Mouse (Mus musculus) heart, adult 9 months (tissue): ENCODE measurements around the gene Apc2.

Source experiments
- DNase-seq, 2 experiments: peaks; one replicate each; pipeline ENCODE4 v3.0.0; 2022; ENCODE audit warnings: low spot score in 2 of 2

Apc2 gene

GRCm38 (mm10) chr10:80262776-80263365, 32.9 kb upstream of the Apc2 start:
- no peak for DNase-seq

GRCm38 (mm10) chr10:80264341-80265148, 31.2 kb upstream of the Apc2 start:
- peak; percentile 99 to 100 for DNase-seq

GRCm38 (mm10) chr10:80265149-80265486, 30.7 kb upstream of the Apc2 start:
- DNase-seq: no peak

GRCm38 (mm10) chr10:80270099-80270498, 25.7 kb upstream of the Apc2 start:
- DNase-seq: no peak

- no peak for DNase-seq
These were observed 25.0 kb upstream of the Apc2 start for GRCm38 (mm10) chr10:80270734-80271181.

- no peak for DNase-seq
These were observed 24.5 kb upstream of the Apc2 start for GRCm38 (mm10) chr10:80271186-80271843.

- no peak for DNase-seq
These were observed 23.7 kb upstream of the Apc2 start for GRCm38 (mm10) chr10:80271870-80272585.

- no peak for DNase-seq
These were observed 21.9 kb upstream of the Apc2 start for GRCm38 (mm10) chr10:80273847-80274246.

GRCm38 (mm10) chr10:80276238-80276637, 19.5 kb upstream of the Apc2 start:
- no peak for DNase-seq

- DNase-seq: no peak
These were observed 17.4 kb upstream of the Apc2 start for GRCm38 (mm10) chr10:80278390-80278789.

- no peak for DNase-seq
These were observed 16.5 kb upstream of the Apc2 start for GRCm38 (mm10) chr10:80279273-80279672.

- DNase-seq: peak in 1 of 2 experiments; percentile 64
These were observed 14.5 kb upstream of the Apc2 start for GRCm38 (mm10) chr10:80281304-80281703.

- DNase-seq: no peak
These were observed 13.8 kb upstream of the Apc2 start for GRCm38 (mm10) chr10:80281921-80282371.

- no peak for DNase-seq
These were observed 13.0 kb upstream of the Apc2 start for GRCm38 (mm10) chr10:80282481-80283441.

- DNase-seq: no peak
These were observed 10.3 kb upstream of the Apc2 start for GRCm38 (mm10) chr10:80285222-80286070.

GRCm38 (mm10) chr10:80288097-80288496, 7.7 kb upstream of the Apc2 start:
- DNase-seq: no peak

GRCm38 (mm10) chr10:80288657-80289056, 7.1 kb upstream of the Apc2 start:
- DNase-seq: no peak

GRCm38 (mm10) chr10:80292251-80293146, 3.3 kb upstream of the Apc2 start, which contains the start of gene Rps15:
Gene Rps15, plus strand, starts transcription at chr10:80292453.
- peak; percentile 89 to 93 for DNase-seq

- no peak for DNase-seq
These were observed 2.5 kb upstream of the Apc2 start for GRCm38 (mm10) chr10:80293325-80293724.
